Mouse (Mus musculus) brain, embryonic 14.5 days (tissue): ENCODE results near the gene Tapbpl.

Source experiments
- CTCF ChIP-seq: fragments of 200-500 bp; IDR thresholded peaks from 2 replicates; pipeline ENCODE4 v1.5.1; 2012; ENCODE audit warnings: inconsistent platforms, mild to moderate bottlenecking, moderate library complexity, borderline replicate concordance; ENCODE audit not compliant: insufficient read depth, insufficient read length; ENCODE audit errors: extremely low read depth
- POLR2A ChIP-seq: fragments of 200-500 bp; IDR thresholded peaks from 2 replicates; pipeline ENCODE4 v1.6.1; 2012; ENCODE audit warnings: mild to moderate bottlenecking, inconsistent platforms, borderline replicate concordance; ENCODE audit not compliant: poor library complexity, insufficient read depth, insufficient read length, severe bottlenecking; ENCODE audit errors: extremely low read depth

GRCm38 (mm10) chr6:125186203-125186602 is 45.5 kb downstream of the Tapbpl start:
- no peak for TF ChIP-seq POLR2A
- no peak for TF ChIP-seq CTCF
